In the genomic region with DNA sequence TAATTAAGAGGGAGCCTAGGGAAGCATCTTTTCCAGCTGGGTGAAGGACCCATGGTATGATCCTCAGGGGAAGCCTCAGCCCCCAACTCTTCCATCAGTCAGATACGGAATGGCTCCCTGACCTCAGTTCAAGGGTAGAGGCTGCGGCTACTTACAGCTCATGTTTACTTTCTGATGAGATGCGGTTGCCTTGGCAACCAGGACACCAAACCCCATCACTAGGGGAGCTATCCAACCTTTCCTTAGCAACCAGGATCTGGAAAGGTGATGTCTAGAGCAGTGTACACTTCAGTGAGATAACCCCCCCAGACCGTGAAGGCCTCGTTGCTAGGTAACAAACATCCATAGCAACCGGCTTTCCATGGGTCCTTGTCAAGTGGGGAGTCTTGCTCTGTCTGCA, we compare ENCODE assay signal across 9 mouse cellular contexts. TPM values are rescaled to one million over a fixed set of nuclear protein-coding genes. Genes with fewer than 3 reads are reported as not detected.
A peak's percentile ranks its signal among the peaks of the same experiment; 100 is the strongest.
DNase-seq lines count a peak whose midpoint lies in the region; ATAC-seq and TF ChIP-seq lines count a peak whose summit lies in the region.
"Had no signal": no experiment of that assay in that cellular context is flagged by ENCODE, and none has a peak within 500 bp of the region (broad histone marks: within the 10 kb centered on the region; RNA-seq: fewer than 3 reads in every experiment).

No protein-coding gene starts in this region.

- no peak for ATAC-seq in activated CD4-positive, CD25-positive, alpha-beta regulatory T cell, adult 4 months

- no peak overlapping the region for H3K27ac ChIP-seq in embryonic fibroblast, embryonic 13.5 days (ENCODE audit: insufficient read depth, low read length)
- H3K27ac ChIP-seq: liver, embryonic 15.5 days had no signal

- no peak overlapping the region for H3K4me3 ChIP-seq in embryonic fibroblast, embryonic 13.5 days (ENCODE audit: insufficient read depth, low read length)
- H3K4me3 ChIP-seq: liver, embryonic 15.5 days had no signal

- no peak for TF ChIP-seq CTCF in embryonic fibroblast, embryonic 13.5 days (IDR thresholded peaks at IDR 0.05; ENCODE audit: borderline replicate concordance, insufficient read depth, low read length)

- H3K4me1 ChIP-seq in embryonic fibroblast, embryonic 13.5 days (ENCODE audit: control insufficient read depth, insufficient read depth, low read length), result peaks cover 8% of the 10 kb centered on the region

- peak; percentile 48 for DNase-seq in layer of hippocampus, adult 11-12 months (ENCODE audit: low spot score)
- DNase-seq in layer of hippocampus, adult 9-10 months (ENCODE audit: low spot score), result no peak
- DNase-seq in brain, adult 2 months (ENCODE audit: low read depth, low spot score), result peak; percentile 77
- peak; percentile 80 for DNase-seq in mesoderm, embryonic 11.5 days (ENCODE audit: low read depth, low spot score)
- no peak for DNase-seq in c-Kit-positive CD71-positive TER-119-positive erythroid progenitor cells, embryonic 14.5 days (ENCODE audit: low spot score)
- no peak for DNase-seq in spleen, postnatal 14 days (ENCODE audit: low spot score in 2 of 2)

- peak; percentile 32; the same call in 1 of the 2 replicates for TF ChIP-seq POLR2A in embryonic fibroblast, embryonic 13.5 days (IDR thresholded peaks at IDR 0.05; ENCODE audit: low read depth, low read length)

RNA-seq across cellular contexts. Expression of a gene that starts 4.1 kb away (rescaled TPM):
- 15.9 and 17.0 TPM in 2 replicates for polyA plus RNA-seq in embryonic fibroblast, embryonic 13.5 days (2011; ENCODE audit: insufficient read length, low read depth, missing spikeins)
- polyA plus RNA-seq in activated CD4-positive, CD25-positive, alpha-beta regulatory T cell, adult 4 months (2017; shearing (Covaris generic)), result 1 to 10 TPM; 5.2 to 8.5 TPM

RNA-seq across cellular contexts. Expression of a gene that starts 6.2 kb away (rescaled TPM):
- polyA plus RNA-seq in embryonic fibroblast, embryonic 13.5 days (2011; ENCODE audit: insufficient read length, low read depth, missing spikeins), result 1,118 and 1,143 TPM in 2 replicates
- polyA plus RNA-seq in activated CD4-positive, CD25-positive, alpha-beta regulatory T cell, adult 4 months (2017; shearing (Covaris generic)), result 1,000 to 10,000 TPM; 2,566 to 2,766 TPM

RNA-seq across cellular contexts. Expression of a gene that starts 8.8 kb away (rescaled TPM):
- polyA plus RNA-seq in embryonic fibroblast, embryonic 13.5 days (2011; ENCODE audit: insufficient read length, low read depth, missing spikeins), result 19.0 and 19.1 TPM in 2 replicates
- 10 to 100 TPM; 10.2 to 19.6 TPM for polyA plus RNA-seq in activated CD4-positive, CD25-positive, alpha-beta regulatory T cell, adult 4 months (2017; shearing (Covaris generic))

RNA-seq across cellular contexts. Expression of a gene that starts 9.4 kb away (rescaled TPM):
- 6.6 and 6.8 TPM in 2 replicates for polyA plus RNA-seq in embryonic fibroblast, embryonic 13.5 days (2011; ENCODE audit: insufficient read length, low read depth, missing spikeins)
- polyA plus RNA-seq in activated CD4-positive, CD25-positive, alpha-beta regulatory T cell, adult 4 months (2017; shearing (Covaris generic)), result under 1 TPM in 1 of 2 experiments, not detected in 1; 0.51 TPM

RNA-seq across cellular contexts. Expression of a gene that starts 12.0 kb away (rescaled TPM):
- polyA plus RNA-seq in embryonic fibroblast, embryonic 13.5 days (2011; ENCODE audit: insufficient read length, low read depth, missing spikeins), result not detected in 2 replicates
- polyA plus RNA-seq in activated CD4-positive, CD25-positive, alpha-beta regulatory T cell, adult 4 months (2017; shearing (Covaris generic)), result not detected

Comparison
In these comparisons a context has a peak if more than half of its experiments do, and no peak if none do; other contexts are left out.
1. DNase-seq: peak in layer of hippocampus, adult 11-12 months (single experiment), brain, adult 2 months (single experiment) and mesoderm, embryonic 11.5 days (single experiment); none in layer of hippocampus, adult 9-10 months (single experiment), c-Kit-positive CD71-positive TER-119-positive erythroid progenitor cells, embryonic 14.5 days (single experiment) and spleen, postnatal 14 days (0 of 2).